Mouse (Mus musculus): ENCODE data around the gene Cfap54. TPM values are rescaled to one million over a fixed set of nuclear protein-coding genes. Genes with fewer than 3 reads are reported as not detected.
A peak's percentile ranks its signal among the peaks of the same experiment; 100 is the strongest.

The Cfap54 gene
- polyA plus RNA-seq, 1 experiment: 0.44 TPM

- peak; percentile 84 for DNase-seq
- H3K4me1 ChIP-seq (replicated peaks; ENCODE audit: control insufficient read depth, insufficient read depth, low read length): peaks cover 19% of the 10 kb centered on the region
- no peak for TF ChIP-seq CTCF (IDR thresholded peaks at IDR 0.05; ENCODE audit: borderline replicate concordance, control insufficient read depth, extremely low read depth, insufficient read depth, low read length, poor library complexity)
- TF ChIP-seq POLR2A (IDR thresholded peaks at IDR 0.05; ENCODE audit: control insufficient read depth, extremely low read depth, insufficient read depth, low read length, poor library complexity): peak; percentile 89
- peak overlapping the region; percentile 34 for H3K4me3 ChIP-seq (ENCODE audit: control insufficient read depth, insufficient read depth, low read length)
- H3K27me3 ChIP-seq (ENCODE audit: control insufficient read depth, insufficient read depth, low read length): no peaks in the 10 kb centered on the region
- 4% methylated on average over 12 of the region's 12 CpGs for WGBS
- no peaks in the 10 kb centered on the region for H3K36me3 ChIP-seq (ENCODE audit: control insufficient read depth, insufficient read depth, low read length)
- H3K27ac ChIP-seq (ENCODE audit: control insufficient read depth, insufficient read depth, low read length): peak overlapping the region; percentile 93
Observed at GRCm38 (mm10) chr10:93123957-93124613, 42.7 kb upstream of the Cfap54 start.

GRCm38 (mm10) chr10:93123310-93123709 lies 41.9 kb upstream of the Cfap54 start:
- WGBS: 42% methylated on average over 4 of the region's 4 CpGs
- H3K4me3 ChIP-seq (ENCODE audit: control insufficient read depth, insufficient read depth, low read length): no peak overlapping the region
- peaks cover 16% of the 10 kb centered on the region for H3K4me1 ChIP-seq (replicated peaks; ENCODE audit: control insufficient read depth, insufficient read depth, low read length)
- H3K27ac ChIP-seq (ENCODE audit: control insufficient read depth, insufficient read depth, low read length): peak overlapping the region; percentile 93
- DNase-seq: no peak
- H3K27me3 ChIP-seq (ENCODE audit: control insufficient read depth, insufficient read depth, low read length): no peaks in the 10 kb centered on the region
- no peak for TF ChIP-seq POLR2A (IDR thresholded peaks at IDR 0.05; ENCODE audit: control insufficient read depth, extremely low read depth, insufficient read depth, low read length, poor library complexity)
- TF ChIP-seq CTCF (IDR thresholded peaks at IDR 0.05; ENCODE audit: borderline replicate concordance, control insufficient read depth, extremely low read depth, insufficient read depth, low read length, poor library complexity): no peak
- no peaks in the 10 kb centered on the region for H3K36me3 ChIP-seq (ENCODE audit: control insufficient read depth, insufficient read depth, low read length)

- peak overlapping the region; percentile 93 for H3K27ac ChIP-seq (ENCODE audit: control insufficient read depth, insufficient read depth, low read length)
- no peaks in the 10 kb centered on the region for H3K27me3 ChIP-seq (ENCODE audit: control insufficient read depth, insufficient read depth, low read length)
- H3K4me1 ChIP-seq (replicated peaks; ENCODE audit: control insufficient read depth, insufficient read depth, low read length): peaks cover 16% of the 10 kb centered on the region
- whole genome bisulfite sequencing: 30% methylated on average over 12 of the region's 12 CpGs
- no peak for DNase-seq
- no peak overlapping the region for H3K4me3 ChIP-seq (ENCODE audit: control insufficient read depth, insufficient read depth, low read length)
- no peaks in the 10 kb centered on the region for H3K36me3 ChIP-seq (ENCODE audit: control insufficient read depth, insufficient read depth, low read length)
- TF ChIP-seq POLR2A (IDR thresholded peaks at IDR 0.05; ENCODE audit: control insufficient read depth, extremely low read depth, insufficient read depth, low read length, poor library complexity) (no peak), CTCF (IDR thresholded peaks at IDR 0.05; ENCODE audit: borderline replicate concordance, control insufficient read depth, extremely low read depth, insufficient read depth, low read length, poor library complexity) (no peak)
Observed at GRCm38 (mm10) chr10:93122399-93123184, 41.2 kb upstream of the Cfap54 start.

- TF ChIP-seq POLR2A (IDR thresholded peaks at IDR 0.05; ENCODE audit: control insufficient read depth, extremely low read depth, insufficient read depth, low read length, poor library complexity) (no peak), CTCF (IDR thresholded peaks at IDR 0.05; ENCODE audit: borderline replicate concordance, control insufficient read depth, extremely low read depth, insufficient read depth, low read length, poor library complexity) (no peak)
- no peak for DNase-seq
- Histone ChIP-seq H3K27ac (ENCODE audit: control insufficient read depth, insufficient read depth, low read length) (no peak overlapping the region), H3K4me1 (replicated peaks; ENCODE audit: control insufficient read depth, insufficient read depth, low read length) (peaks cover 16% of the 10 kb centered on the region), H3K27me3 (ENCODE audit: control insufficient read depth, insufficient read depth, low read length) (no peaks in the 10 kb centered on the region), H3K4me3 (ENCODE audit: control insufficient read depth, insufficient read depth, low read length) (no peak overlapping the region), H3K36me3 (ENCODE audit: control insufficient read depth, insufficient read depth, low read length) (no peaks in the 10 kb centered on the region)
- WGBS: 96% methylated on average over 6 of the region's 6 CpGs
Observed at GRCm38 (mm10) chr10:93121262-93121860, 39.9 kb upstream of the Cfap54 start.

- Histone ChIP-seq H3K36me3 (ENCODE audit: control insufficient read depth, insufficient read depth, low read length) (no peaks in the 10 kb centered on the region), H3K27me3 (ENCODE audit: control insufficient read depth, insufficient read depth, low read length) (no peaks in the 10 kb centered on the region), H3K4me3 (ENCODE audit: control insufficient read depth, insufficient read depth, low read length) (no peak overlapping the region), H3K4me1 (replicated peaks; ENCODE audit: control insufficient read depth, insufficient read depth, low read length) (peaks cover 20% of the 10 kb centered on the region), H3K27ac (ENCODE audit: control insufficient read depth, insufficient read depth, low read length) (no peak overlapping the region)
- 77% methylated on average over 5 of the region's 5 CpGs for WGBS
- no peak for DNase-seq
- TF ChIP-seq POLR2A (IDR thresholded peaks at IDR 0.05; ENCODE audit: control insufficient read depth, extremely low read depth, insufficient read depth, low read length, poor library complexity) (no peak), CTCF (IDR thresholded peaks at IDR 0.05; ENCODE audit: borderline replicate concordance, control insufficient read depth, extremely low read depth, insufficient read depth, low read length, poor library complexity) (no peak)
Observed at GRCm38 (mm10) chr10:93119809-93120208, 38.4 kb upstream of the Cfap54 start.

GRCm38 (mm10) chr10:93116636-93117035 lies 35.2 kb upstream of the Cfap54 start:
- DNase-seq: no peak
- H3K27ac ChIP-seq (ENCODE audit: control insufficient read depth, insufficient read depth, low read length): no peak overlapping the region
- no peaks in the 10 kb centered on the region for H3K27me3 ChIP-seq (ENCODE audit: control insufficient read depth, insufficient read depth, low read length)
- H3K36me3 ChIP-seq (ENCODE audit: control insufficient read depth, insufficient read depth, low read length): no peaks in the 10 kb centered on the region
- TF ChIP-seq POLR2A (IDR thresholded peaks at IDR 0.05; ENCODE audit: control insufficient read depth, extremely low read depth, insufficient read depth, low read length, poor library complexity): no peak
- TF ChIP-seq CTCF (IDR thresholded peaks at IDR 0.05; ENCODE audit: borderline replicate concordance, control insufficient read depth, extremely low read depth, insufficient read depth, low read length, poor library complexity): no peak
- 82% methylated on average over 3 of the region's 3 CpGs for WGBS
- no peak overlapping the region for H3K4me3 ChIP-seq (ENCODE audit: control insufficient read depth, insufficient read depth, low read length)
- H3K4me1 ChIP-seq (replicated peaks; ENCODE audit: control insufficient read depth, insufficient read depth, low read length): peaks cover 9% of the 10 kb centered on the region
